10 mouse cellular contexts compared by ENCODE assay signal in the genomic region with DNA sequence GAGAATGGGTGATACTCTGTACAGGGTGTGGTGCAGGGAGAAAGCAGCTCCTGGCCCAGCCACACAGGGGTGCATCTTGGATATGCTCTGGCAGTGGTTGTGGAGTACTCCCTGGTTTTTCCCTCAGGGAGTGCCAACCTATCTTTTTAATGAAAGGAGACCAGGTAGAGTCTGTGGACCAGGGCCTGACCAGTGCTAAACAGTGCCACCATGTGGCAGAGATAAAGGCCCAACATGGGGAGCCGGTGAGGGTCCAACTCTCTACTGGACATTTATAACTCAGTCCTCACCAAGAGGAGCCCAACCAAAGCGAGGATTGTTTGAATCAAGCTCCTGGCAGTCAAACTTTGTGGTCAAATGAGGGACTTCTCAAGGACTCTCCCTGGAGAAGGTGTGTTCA.
A peak's percentile ranks its signal among the peaks of the same experiment; 100 is the strongest.
DNase-seq lines count a peak whose midpoint lies in the region; ATAC-seq and TF ChIP-seq lines count a peak whose summit lies in the region.
"Had no signal": no experiment of that assay in that cellular context is flagged by ENCODE, and none has a peak within 500 bp of the region (broad histone marks: within the 10 kb centered on the region; RNA-seq: fewer than 3 reads in every experiment).

No protein-coding gene starts in this region.

- H3K4me3 ChIP-seq in liver, adult 2 months (ENCODE audit: insufficient read depth, low read depth, low read length), result no peak overlapping the region
- H3K4me3 ChIP-seq in liver, embryonic 12.5 days, result no peak overlapping the region
- H3K4me3 ChIP-seq: heart, embryonic 15.5 days; lung, embryonic 15.5 days had no signal

- H3K4me2 ChIP-seq in liver, embryonic 12.5 days, result no peak overlapping the region
- H3K4me2 ChIP-seq: heart, embryonic 15.5 days; lung, embryonic 15.5 days had no signal

- peak; percentile 24 to 35 for DNase-seq in cerebellum, postnatal 14 days
- no peak for DNase-seq in cerebellum, postnatal 4 days (ENCODE audit: low spot score in 2 of 2)
- DNase-seq in liver, adult 2 months (ENCODE audit: extremely low read depth, low read depth, low spot score), result no peak
- DNase-seq in lung, postnatal 4 days, result peak; percentile 36 to 53
- DNase-seq in frontal cortex, postnatal 25 days (ENCODE audit: low spot score in 2 of 2), result no peak

- ATAC-seq in liver, embryonic 12.5 days, result no peak
- ATAC-seq in granulocyte monocyte progenitor cell, adult 5-6 weeks (replicated peaks; ENCODE audit: poor library complexity, severe bottlenecking), result peak; percentile 35; the same call in 1 of the 2 replicates
- ATAC-seq in inflammation-experienced regulatory T-cells, adult 6 months, result no peak

- H3K27me3 ChIP-seq in liver, adult 2 months (ENCODE audit: control insufficient read depth, insufficient read depth, low read length), result no peaks in the 10 kb centered on the region
- no peaks in the 10 kb centered on the region for H3K27me3 ChIP-seq in liver, embryonic 12.5 days (replicated peaks)
- H3K27me3 ChIP-seq: heart, embryonic 15.5 days; lung, embryonic 15.5 days had no signal

- no peaks in the 10 kb centered on the region for H3K36me3 ChIP-seq in liver, adult 2 months (ENCODE audit: control insufficient read depth, insufficient read depth, low read length)
- H3K36me3 ChIP-seq in liver, embryonic 12.5 days, result no peaks in the 10 kb centered on the region
- H3K36me3 ChIP-seq: heart, embryonic 15.5 days; lung, embryonic 15.5 days had no signal

- H3K79me2 ChIP-seq in liver, adult 2 months (ENCODE audit: control insufficient read depth, insufficient read depth, low read length), result no peaks in the 10 kb centered on the region

- no peaks in the 10 kb centered on the region for H3K4me1 ChIP-seq in liver, adult 2 months (ENCODE audit: control insufficient read depth, insufficient read depth, low read length)
- H3K4me1 ChIP-seq in liver, embryonic 12.5 days, result peaks cover 13% of the 10 kb centered on the region
- H3K4me1 ChIP-seq: heart, embryonic 15.5 days; lung, embryonic 15.5 days had no signal

- WGBS in liver, adult 2 months, result 52% methylated on average over 2 of the region's 2 CpGs
- 43% methylated on average over 2 of the region's 2 CpGs for WGBS in liver, embryonic 12.5 days (ENCODE audit: insufficient replicate concordance)

- TF ChIP-seq POLR2A in liver, adult 2 months (IDR thresholded peaks at IDR 0.05; ENCODE audit: extremely low read depth, insufficient read depth, low read length), result no peak

- peak; percentile 31; the same call in 1 of the 2 replicates for TF ChIP-seq CTCF in liver, adult 2 months (IDR thresholded peaks at IDR 0.05; ENCODE audit: low read depth, low read length)

- no peak overlapping the region for H3K9ac ChIP-seq in liver, adult 2 months (ENCODE audit: low read depth, low read length)
- H3K9ac ChIP-seq in liver, embryonic 12.5 days, result no peak overlapping the region
- H3K9ac ChIP-seq: heart, embryonic 15.5 days; lung, embryonic 15.5 days had no signal

- H3K27ac ChIP-seq in liver, adult 2 months (replicated peaks; ENCODE audit: insufficient read depth, low read depth, low read length), result no peak overlapping the region
- H3K27ac ChIP-seq in liver, embryonic 12.5 days, result no peak overlapping the region
- H3K27ac ChIP-seq: heart, embryonic 15.5 days; lung, embryonic 15.5 days had no signal

- H3K9me3 ChIP-seq in liver, embryonic 12.5 days (replicated peaks), result no peaks in the 10 kb centered on the region
- H3K9me3 ChIP-seq: heart, embryonic 15.5 days; lung, embryonic 15.5 days had no signal

Comparison
In these comparisons a context has a peak if more than half of its experiments do, and no peak if none do; other contexts are left out.
1. DNase-seq: peak in cerebellum, postnatal 14 days (2 of 2) and lung, postnatal 4 days (2 of 2); none in cerebellum, postnatal 4 days (0 of 2), liver, adult 2 months (single experiment) and frontal cortex, postnatal 25 days (0 of 2).